8 mouse cellular contexts compared by ENCODE assay signal in genomic region chr13:107601132-107601439, GRCm38 (mm10).
DNase-seq lines count a peak whose midpoint lies in the region; ATAC-seq lines count a peak whose summit lies in the region.

No protein-coding gene starts in this region.

- DNase-seq in kidney, postnatal 4 days, result no peak
- DNase-seq in brain, adult 2 months (ENCODE audit: low read depth, low spot score), result peak; percentile 23
- DNase-seq in embryo, embryonic 11 days, result no peak
- no peak for DNase-seq in adrenal gland, adult (ENCODE audit: inconsistent age in 2 of 2, low spot score in 1 of 2)
- DNase-seq in adipocyte (ENCODE audit: low spot score), result no peak

- peaks cover 15% of the 10 kb centered on the region for H3K27me3 ChIP-seq in kidney, embryonic 15.5 days
- H3K27me3 ChIP-seq in hindbrain, embryonic 12.5 days, result no peaks in the 10 kb centered on the region
- 0 out of 2 replicates have a peak, but pooled peaks cover 2% of the 10 kb centered on the region for H3K27me3 ChIP-seq in midbrain, embryonic 13.5 days

- H3K36me3 ChIP-seq in kidney, embryonic 15.5 days, result no peaks in the 10 kb centered on the region
- H3K36me3 ChIP-seq in hindbrain, embryonic 12.5 days, result no peaks in the 10 kb centered on the region
- no peaks in the 10 kb centered on the region for H3K36me3 ChIP-seq in midbrain, embryonic 13.5 days

- peak overlapping the region; percentile 51 for H3K27ac ChIP-seq in kidney, embryonic 15.5 days
- H3K27ac ChIP-seq in hindbrain, embryonic 12.5 days, result no peak overlapping the region
- H3K27ac ChIP-seq in midbrain, embryonic 13.5 days, result no peak overlapping the region

- H3K9ac ChIP-seq in kidney, embryonic 15.5 days, result no peak overlapping the region
- no peak overlapping the region for H3K9ac ChIP-seq in hindbrain, embryonic 12.5 days
- H3K9ac ChIP-seq in midbrain, embryonic 13.5 days (replicated peaks), result no peak overlapping the region

- H3K4me1 ChIP-seq in kidney, embryonic 15.5 days, result peaks cover 16% of the 10 kb centered on the region
- H3K4me1 ChIP-seq in hindbrain, embryonic 12.5 days, result peaks cover 22% of the 10 kb centered on the region
- H3K4me1 ChIP-seq in midbrain, embryonic 13.5 days (replicated peaks), result peaks cover 21% of the 10 kb centered on the region

- no peak overlapping the region for H3K4me3 ChIP-seq in kidney, embryonic 15.5 days (replicated peaks)
- H3K4me3 ChIP-seq in hindbrain, embryonic 12.5 days, result no peak overlapping the region
- no peak overlapping the region for H3K4me3 ChIP-seq in midbrain, embryonic 13.5 days (replicated peaks)

- 87% methylated on average over 4 of the region's 4 CpGs for WGBS in kidney, embryonic 15.5 days
- 89% methylated on average over 4 of the region's 4 CpGs for WGBS in hindbrain, embryonic 12.5 days
- 92% methylated on average over 4 of the region's 4 CpGs for WGBS in midbrain, embryonic 13.5 days

- peak overlapping the region; percentile 38 for H3K4me2 ChIP-seq in kidney, embryonic 15.5 days
- H3K4me2 ChIP-seq in hindbrain, embryonic 12.5 days (replicated peaks), result peak overlapping the region; percentile 36
- peak overlapping the region; percentile 34; the same call in 1 of the 2 replicates for H3K4me2 ChIP-seq in midbrain, embryonic 13.5 days (replicated peaks)

- no peak for ATAC-seq in kidney, embryonic 15.5 days (replicated peaks; ENCODE audit: low FRiP score)
- no peak; the same call in 1 of the 2 replicates for ATAC-seq in hindbrain, embryonic 12.5 days (ENCODE audit: low FRiP score)
- ATAC-seq in midbrain, embryonic 13.5 days, result peak; percentile 62

- H3K9me3 ChIP-seq in kidney, embryonic 15.5 days (replicated peaks), result no peaks in the 10 kb centered on the region
- H3K9me3 ChIP-seq in hindbrain, embryonic 12.5 days (replicated peaks), result peaks cover 6% of the 10 kb centered on the region
- H3K9me3 ChIP-seq in midbrain, embryonic 13.5 days, result peaks cover 6% of the 10 kb centered on the region; the same call in 1 of the 2 replicates
